Mouse (Mus musculus): ENCODE measurements at regions not wholly inside any gene's neighbourhood (a gene's known extent, or its start where the extent isn't known, plus 50 kb on each side); places are given as distances from the start of the nearest gene placed in this dataset.

DNA sequence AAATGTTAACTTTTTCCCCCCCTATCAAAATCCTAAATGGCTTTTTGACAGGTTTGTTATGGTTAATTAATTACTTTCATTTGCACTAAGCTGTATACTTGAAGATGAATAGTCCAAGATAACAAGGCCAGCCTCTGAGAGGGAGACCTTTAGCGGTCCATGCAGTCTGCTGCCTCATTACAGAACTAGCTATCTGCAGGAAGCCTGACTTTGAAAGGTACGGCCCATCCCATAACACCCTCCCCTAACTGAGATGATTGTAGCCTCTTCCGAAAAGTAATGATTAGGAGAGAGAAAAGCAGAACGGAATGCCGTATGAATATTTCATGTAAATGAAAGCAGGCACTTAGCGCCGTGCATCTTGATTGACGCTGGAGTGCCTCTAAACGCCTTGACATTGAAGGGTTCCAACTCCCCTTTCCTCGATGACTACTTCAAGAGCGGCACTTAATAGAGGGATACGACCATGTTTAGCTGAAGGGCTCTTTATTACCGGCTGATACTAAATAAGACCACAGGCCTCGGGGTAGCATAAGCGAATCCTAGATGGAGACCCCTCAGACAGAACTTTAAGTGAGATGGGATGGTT is 109.9 kb upstream of the Tmco5 start:
- no peak for TF ChIP-seq CTCF (conservative IDR thresholded peaks at IDR 0.05; ENCODE audit: low read length)
- TF ChIP-seq NANOG (IDR thresholded peaks at IDR 0.05; ENCODE audit: borderline replicate concordance, low read length): no peak
- TF ChIP-seq POU5F1 (IDR thresholded peaks at IDR 0.05; ENCODE audit: borderline replicate concordance, low read length): no peak
